Mouse (Mus musculus) midbrain, embryonic 12.5 days (tissue): ENCODE measurements at regions not wholly inside any gene's neighbourhood (a gene's known extent, or its start where the extent isn't known, plus 50 kb on each side); places are given as distances from the start of the nearest gene placed in this dataset.
"Not testable (repeated sequence)": the region's sequence is repeated elsewhere in the genome, so short reads cannot be mapped to it uniquely, and the experiment has no call there.

Experiments used
- ATAC-seq: fragments of 200-750 bp; cut with Nextera tagmentation; 2 replicates; pipeline ENCODE4 v1.8.0; 2017; ENCODE audit warnings: low read depth, moderate TSS enrichment, moderate library complexity; ENCODE audit not compliant: low FRiP score
- H3K27ac ChIP-seq: fragments of 300-500 bp; sonication (generic); replicated peaks from 2 replicates; pipeline ENCODE4 v1.5.1; 2016; ENCODE audit warnings: mild to moderate bottlenecking
- H3K27me3 ChIP-seq: fragments of 300-500 bp; sonication (generic); 2 replicates; pipeline ENCODE4 v1.6.1; 2016; ENCODE audit warnings: mild to moderate bottlenecking
- H3K36me3 ChIP-seq: fragments of 300-500 bp; sonication (generic); 2 replicates; pipeline ENCODE4 v1.6.1; 2016
- H3K4me1 ChIP-seq: fragments of 300-500 bp; sonication (generic); 2 replicates; pipeline ENCODE4 v1.6.1; 2016
- H3K4me2 ChIP-seq: fragments of 300-500 bp; sonication (generic); replicated peaks from 2 replicates; pipeline ENCODE4 v1.6.1; 2016; ENCODE audit warnings: mild to moderate bottlenecking, moderate library complexity
- H3K4me3 ChIP-seq: fragments of 300-500 bp; sonication (generic); 2 replicates; pipeline ENCODE4 v1.5.1; 2016; ENCODE audit warnings: mild to moderate bottlenecking
- H3K9ac ChIP-seq: fragments of 300-500 bp; sonication (generic); replicated peaks from 2 replicates; pipeline ENCODE4 v1.6.1; 2016; ENCODE audit warnings: mild to moderate bottlenecking, moderate library complexity
- H3K9me3 ChIP-seq: fragments of 300-500 bp; sonication (generic); 2 replicates; pipeline ENCODE4 v1.6.1; 2016; ENCODE audit warnings: mild to moderate bottlenecking
- WGBS: fragments of 180-500 bp; shearing (Covaris S2); methylation state at CpG from one replicate; pipeline ENCODE4 v1.1.7; 2016; 5-methylcytosine and 5-hydroxymethylcytosine counted together

DNA sequence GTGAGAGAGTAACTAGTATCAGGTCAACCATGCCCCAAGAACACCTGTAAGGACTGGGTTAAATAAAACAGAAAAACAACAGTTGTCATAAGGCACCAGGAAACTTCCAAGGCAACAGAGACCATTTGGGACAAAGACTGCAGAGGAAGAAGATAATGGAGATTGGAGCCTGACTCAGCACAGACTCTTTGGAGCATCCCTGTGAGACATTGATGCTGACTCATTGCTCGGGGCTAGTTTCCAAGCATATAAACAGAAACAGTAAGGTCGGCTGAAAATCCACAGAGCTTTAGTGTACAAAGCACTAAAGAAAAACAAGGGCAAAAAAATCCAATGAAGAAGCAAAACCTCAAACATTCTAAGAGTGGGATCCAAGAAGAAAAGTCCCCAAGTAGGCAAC, 386.3 kb downstream of the Epm2a start:
- Histone ChIP-seq H3K9me3 (no peaks in the 10 kb centered on the region), H3K27me3 (no peaks in the 10 kb centered on the region), H3K4me2 (no peak overlapping the region), H3K9ac (no peak overlapping the region), H3K27ac (no peak overlapping the region), H3K4me3 (no peak overlapping the region), H3K4me1 (no peaks in the 10 kb centered on the region), H3K36me3 (no peaks in the 10 kb centered on the region)
- WGBS: 84% methylated on average over 2 of the region's 2 CpGs
- no peak for ATAC-seq

- Histone ChIP-seq H3K4me3 (no peak overlapping the region), H3K4me1 (no peaks in the 10 kb centered on the region), H3K9ac (no peak overlapping the region), H3K36me3 (no peaks in the 10 kb centered on the region), H3K27ac (no peak overlapping the region), H3K4me2 (no peak overlapping the region), H3K27me3 (no peaks in the 10 kb centered on the region), H3K9me3 (no peaks in the 10 kb centered on the region)
- WGBS: 91% methylated on average over 5 of the region's 5 CpGs
- ATAC-seq: no peak
Observed at GRCm38 (mm10) chr10:11739574-11740368, 396.6 kb downstream of the Epm2a start.

DNA sequence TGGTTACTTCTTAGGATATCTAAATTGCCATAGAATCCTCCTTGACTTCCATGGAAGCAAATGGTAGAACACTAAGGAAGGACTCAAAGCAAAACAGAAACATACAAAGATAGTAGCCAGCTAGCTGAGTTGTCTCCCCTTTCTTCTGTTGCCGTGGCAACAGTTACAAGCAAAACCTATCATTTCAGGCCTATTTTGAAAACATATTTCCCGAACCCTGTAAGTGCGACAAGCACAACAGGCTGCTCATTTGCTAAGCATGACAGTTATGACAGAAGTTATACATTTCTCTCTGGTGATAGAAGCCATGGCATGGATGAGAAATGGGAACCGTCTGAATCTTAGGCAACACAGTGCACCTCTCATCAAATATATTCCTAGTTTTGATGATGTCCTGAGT, 402.4 kb downstream of the Epm2a start:
- Histone ChIP-seq H3K9ac (no peak overlapping the region), H3K27ac (no peak overlapping the region), H3K36me3 (no peaks in the 10 kb centered on the region), H3K4me1 (no peaks in the 10 kb centered on the region), H3K4me3 (no peak overlapping the region), H3K4me2 (no peak overlapping the region), H3K27me3 (no peaks in the 10 kb centered on the region), H3K9me3 (no peaks in the 10 kb centered on the region)
- WGBS: 88% methylated on average over 4 of the region's 4 CpGs
- no peak for ATAC-seq

- no peaks in the 10 kb centered on the region for H3K4me1 ChIP-seq
- no peaks in the 10 kb centered on the region for H3K27me3 ChIP-seq
- H3K36me3 ChIP-seq: no peaks in the 10 kb centered on the region
- no peak overlapping the region for H3K9ac ChIP-seq
- no peak for ATAC-seq
- H3K4me2 ChIP-seq: no peak overlapping the region
- no peak overlapping the region for H3K4me3 ChIP-seq
- H3K27ac ChIP-seq: no peak overlapping the region
- no peaks in the 10 kb centered on the region for H3K9me3 ChIP-seq
Observed at GRCm38 (mm10) chr10:11746959-11747358, 403.8 kb downstream of the Epm2a start.

- H3K4me1 ChIP-seq: no peaks in the 10 kb centered on the region
- no peak overlapping the region for H3K9ac ChIP-seq
- no peaks in the 10 kb centered on the region for H3K36me3 ChIP-seq
- peak; percentile 30; the same call in 1 of the 2 replicates for ATAC-seq
- no peak overlapping the region for H3K4me2 ChIP-seq
- 77% methylated on average over 5 of the region's 5 CpGs for WGBS
- no peaks in the 10 kb centered on the region for H3K27me3 ChIP-seq
- H3K4me3 ChIP-seq: no peak overlapping the region
- no peak overlapping the region for H3K27ac ChIP-seq
- H3K9me3 ChIP-seq: no peaks in the 10 kb centered on the region
Observed at GRCm38 (mm10) chr10:11755105-11755730, 412.0 kb downstream of the Epm2a start.

GRCm38 (mm10) chr10:11777894-11778293, 434.7 kb downstream of the Epm2a start:
- Histone ChIP-seq H3K4me1 (no peaks in the 10 kb centered on the region), H3K4me2 (no peak overlapping the region), H3K27ac (no peak overlapping the region), H3K4me3 (no peak overlapping the region), H3K9me3 (no peaks in the 10 kb centered on the region; the same call in 1 of the 2 replicates), H3K27me3 (no peaks in the 10 kb centered on the region), H3K36me3 (no peaks in the 10 kb centered on the region), H3K9ac (no peak overlapping the region)
- no peak for ATAC-seq
- 81% methylated on average over 6 of the region's 6 CpGs for WGBS

DNA sequence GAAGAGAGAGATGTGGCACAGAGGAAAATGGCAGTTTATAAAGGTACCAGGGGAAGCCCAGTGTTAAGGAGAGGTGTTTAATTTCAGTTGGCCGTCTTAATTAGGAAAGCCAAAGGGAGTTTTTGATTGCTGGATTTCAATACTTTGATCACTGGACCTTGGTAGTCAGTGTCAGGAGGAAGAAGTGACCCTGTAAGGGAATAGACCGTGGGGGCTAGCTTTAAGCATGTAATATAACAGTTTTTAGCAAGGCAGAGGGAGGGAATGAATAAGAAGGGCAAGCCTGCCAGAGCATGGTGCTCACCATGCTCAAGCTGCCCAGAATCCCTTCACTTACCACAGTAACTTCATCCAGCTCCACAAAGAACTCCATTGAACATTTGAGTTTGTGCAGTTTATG, 437.1 kb downstream of the Epm2a start:
- Histone ChIP-seq H3K9me3 (no peaks in the 10 kb centered on the region; the same call in 1 of the 2 replicates), H3K27ac (no peak overlapping the region), H3K4me3 (no peak overlapping the region), H3K9ac (no peak overlapping the region), H3K36me3 (no peaks in the 10 kb centered on the region), H3K4me1 (no peaks in the 10 kb centered on the region), H3K4me2 (no peak overlapping the region), H3K27me3 (no peaks in the 10 kb centered on the region)
- WGBS: 48% methylated on average over 2 of the region's 2 CpGs
- no peak for ATAC-seq

DNA sequence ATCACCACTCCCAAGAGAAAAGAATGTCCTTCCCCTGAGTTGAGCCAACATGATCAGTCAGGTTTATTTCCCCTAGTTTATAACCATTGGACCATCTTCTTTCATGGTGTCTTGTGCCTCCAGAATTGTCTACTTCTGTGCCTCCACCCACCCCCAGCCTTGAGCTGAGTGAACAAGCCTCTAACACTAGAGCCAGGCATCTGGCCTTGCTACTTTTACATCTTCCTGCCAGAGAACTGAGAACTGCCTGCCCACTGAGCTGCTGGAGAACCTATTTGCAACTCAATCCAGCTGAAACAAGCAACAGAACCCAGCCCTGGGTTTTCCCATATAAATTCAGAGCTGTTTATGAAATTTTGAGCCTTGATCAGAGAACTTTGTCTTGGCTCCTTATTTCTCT, 444.0 kb downstream of the Epm2a start:
- no peak overlapping the region for H3K4me2 ChIP-seq
- no peak overlapping the region for H3K4me3 ChIP-seq
- H3K9me3 ChIP-seq: no peaks in the 10 kb centered on the region
- H3K27ac ChIP-seq: no peak overlapping the region
- no peaks in the 10 kb centered on the region for H3K4me1 ChIP-seq
- no peak for ATAC-seq
- no peak overlapping the region for H3K9ac ChIP-seq
- no peaks in the 10 kb centered on the region for H3K36me3 ChIP-seq
- no peaks in the 10 kb centered on the region for H3K27me3 ChIP-seq

DNA sequence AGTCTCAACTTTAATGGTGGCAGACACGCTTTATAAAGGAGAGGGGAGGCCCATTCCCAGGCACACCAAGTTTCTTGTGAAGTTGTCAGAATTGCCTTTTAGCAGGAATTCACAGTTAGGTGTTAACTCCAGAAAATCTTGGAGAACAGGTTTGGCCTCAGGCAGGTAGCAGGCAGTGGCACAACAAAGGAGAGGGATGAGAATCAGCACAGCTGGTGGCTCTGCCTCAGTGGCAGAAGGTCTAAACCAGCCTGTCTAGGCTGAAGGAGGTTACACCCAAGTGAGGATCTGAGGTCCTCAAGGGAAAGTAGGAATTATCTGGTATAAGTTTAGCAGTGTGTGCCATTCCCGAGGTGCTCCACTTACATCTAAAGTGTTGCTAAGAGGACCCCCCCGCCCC, 456.3 kb downstream of the Epm2a start:
- H3K9ac ChIP-seq: no peak overlapping the region
- H3K36me3 ChIP-seq: no peaks in the 10 kb centered on the region
- H3K27me3 ChIP-seq: no peaks in the 10 kb centered on the region
- no peaks in the 10 kb centered on the region for H3K9me3 ChIP-seq
- no peaks in the 10 kb centered on the region for H3K4me1 ChIP-seq
- WGBS: 92% methylated on average over 3 of the region's 3 CpGs
- no peak overlapping the region for H3K27ac ChIP-seq
- H3K4me2 ChIP-seq: no peak overlapping the region
- no peak for ATAC-seq
- H3K4me3 ChIP-seq: no peak overlapping the region

GRCm38 (mm10) chr10:11801372-11802230, 458.4 kb downstream of the Epm2a start:
- H3K9ac ChIP-seq, H3K27me3 ChIP-seq, H3K4me2 ChIP-seq, H3K36me3 ChIP-seq, ATAC-seq, H3K9me3 ChIP-seq, H3K4me1 ChIP-seq, H3K4me3 ChIP-seq, H3K27ac ChIP-seq: not testable (repeated sequence)
- 79% methylated on average over 13 of the region's 13 CpGs for WGBS

DNA sequence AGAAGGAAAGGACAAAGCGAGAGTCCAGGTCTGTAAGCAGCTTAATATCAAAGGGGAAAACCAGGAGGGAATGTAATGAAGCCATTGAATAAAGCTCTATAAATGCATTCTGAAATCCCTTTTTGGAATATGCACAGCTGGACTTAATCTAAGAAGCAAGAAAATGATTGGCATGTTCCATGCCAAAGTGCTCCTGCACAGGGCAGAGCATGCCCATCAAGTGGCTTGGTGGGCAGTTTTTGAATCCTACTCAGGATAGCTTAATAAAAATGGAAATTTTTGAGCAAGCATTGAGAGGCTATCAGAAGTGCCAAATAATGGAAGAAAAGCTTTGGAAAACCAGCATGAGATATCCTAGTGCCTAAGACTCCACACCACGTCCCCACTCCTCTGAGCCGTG, 466.1 kb downstream of the Epm2a start:
- no peak overlapping the region for H3K9ac ChIP-seq
- H3K27me3 ChIP-seq: no peaks in the 10 kb centered on the region
- no peak overlapping the region for H3K27ac ChIP-seq
- no peaks in the 10 kb centered on the region for H3K36me3 ChIP-seq
- H3K4me2 ChIP-seq: no peak overlapping the region
- no peak for ATAC-seq
- H3K9me3 ChIP-seq: no peaks in the 10 kb centered on the region; the same call in 1 of the 2 replicates
- H3K4me3 ChIP-seq: no peak overlapping the region
- 0 out of 2 replicates have a peak, but pooled peaks cover 2% of the 10 kb centered on the region for H3K4me1 ChIP-seq
- WGBS: 66% methylated on average over 3 of the region's 3 CpGs

GRCm38 (mm10) chr10:11822418-11822959, 479.3 kb downstream of the Epm2a start:
- H3K27me3 ChIP-seq: no peaks in the 10 kb centered on the region
- no peak overlapping the region for H3K4me3 ChIP-seq
- H3K27ac ChIP-seq: no peak overlapping the region
- no peaks in the 10 kb centered on the region for H3K9me3 ChIP-seq
- H3K36me3 ChIP-seq: no peaks in the 10 kb centered on the region
- WGBS: 81% methylated on average over 3 of the region's 3 CpGs
- no peaks in the 10 kb centered on the region for H3K4me1 ChIP-seq
- H3K4me2 ChIP-seq: no peak overlapping the region
- ATAC-seq: no peak
- no peak overlapping the region for H3K9ac ChIP-seq
